Mouse (Mus musculus) urinary bladder, postnatal 14 days (tissue): ENCODE measurements around the gene Itln1.
A peak's percentile ranks its signal among the peaks of the same experiment; 100 is the strongest.

Experiments
- DNase-seq: peaks from one replicate; pipeline ENCODE4 v3.0.0; 2021; ENCODE audit warnings: low spot score

The Itln1 gene

DNA sequence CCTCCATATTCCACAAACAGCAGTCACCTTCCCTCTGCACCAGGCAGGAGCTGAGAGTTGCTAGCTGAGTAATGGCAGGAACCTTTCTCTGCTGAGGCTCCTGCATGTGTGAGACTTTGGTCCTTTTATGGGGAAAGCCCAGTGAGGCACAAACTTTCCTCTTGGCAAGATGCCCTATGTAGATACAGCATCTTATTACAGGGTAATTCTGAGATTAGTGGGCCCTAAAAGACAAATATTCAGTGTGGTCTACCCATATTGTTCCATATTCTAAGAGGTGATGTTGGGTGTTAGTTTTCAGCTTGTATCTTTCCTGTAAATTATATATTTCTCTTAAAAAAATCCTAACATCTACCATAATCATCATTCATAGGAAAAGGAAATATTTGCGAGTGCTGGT is at the start of gene Itln1:
Itln1 (minus strand) TSS at position 101 of the 400 bp plus-strand sequence.
- DNase-seq = no peak

DNA sequence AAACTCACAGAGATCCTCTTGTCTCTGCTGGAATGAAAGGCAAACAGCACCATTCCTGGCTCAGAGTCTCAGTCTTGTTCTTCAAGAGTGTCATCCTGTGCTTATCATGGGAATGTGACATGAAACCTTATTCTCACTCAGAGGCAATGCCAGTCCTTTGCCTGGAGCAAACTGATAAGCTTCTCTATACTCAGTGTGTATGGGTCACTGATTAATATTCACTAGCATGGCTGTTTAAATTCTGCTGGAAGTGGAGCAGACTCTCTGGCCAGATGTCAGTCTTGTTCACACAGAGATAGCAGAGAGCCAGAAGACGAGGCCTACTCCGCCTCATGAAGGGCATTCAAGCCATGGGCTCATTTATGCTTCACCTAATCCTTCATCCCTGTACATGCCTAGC is 49.5 kb upstream of the Itln1 start:
- no peak for DNase-seq

- DNase-seq = no peak
Measured at GRCm38 (mm10) chr1:171577168-171577567, 42.1 kb upstream of the Itln1 start.

- DNase-seq = no peak
Measured at GRCm38 (mm10) chr1:171568436-171568835, 33.3 kb upstream of the Itln1 start.

DNA sequence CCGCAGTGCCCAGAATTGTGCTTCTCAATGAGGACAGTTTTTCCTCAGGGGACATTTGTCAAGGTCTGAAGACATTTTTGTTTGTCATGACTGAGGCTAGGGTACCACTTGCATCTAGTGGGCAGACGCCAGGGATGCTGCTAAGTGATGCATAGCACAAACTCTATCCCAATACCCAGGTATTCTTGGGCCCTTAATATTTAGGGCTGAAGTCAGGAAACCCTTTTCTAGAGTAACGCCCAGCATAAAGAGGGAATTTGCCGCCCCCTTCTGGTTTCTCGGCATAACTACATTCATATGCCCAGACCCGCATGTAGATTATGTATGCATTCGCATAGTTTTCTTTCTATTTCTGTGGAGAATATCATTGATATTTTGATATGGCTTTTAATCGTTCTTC is 31.7 kb upstream of the Itln1 start:
- peak; percentile 58 for DNase-seq

DNA sequence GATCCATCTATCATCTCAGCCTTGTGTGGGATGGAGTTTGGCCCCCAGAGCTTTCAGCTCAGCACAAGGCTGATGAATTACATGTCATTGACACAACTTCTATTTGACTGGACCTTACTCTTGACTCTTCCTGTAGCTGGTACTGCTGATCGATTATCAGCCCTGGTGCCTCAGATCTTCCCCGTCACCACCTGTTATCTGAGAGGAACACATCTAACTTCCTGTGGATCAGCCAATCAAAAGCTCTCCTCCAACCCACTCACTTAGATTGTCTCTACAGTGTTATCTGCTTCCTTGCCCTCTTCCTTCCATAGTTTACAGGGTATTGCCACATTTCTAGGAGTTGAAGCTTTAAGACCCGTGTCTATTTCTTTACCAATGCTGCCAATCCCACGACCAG is 30.8 kb upstream of the Itln1 start:
- DNase-seq = no peak

DNA sequence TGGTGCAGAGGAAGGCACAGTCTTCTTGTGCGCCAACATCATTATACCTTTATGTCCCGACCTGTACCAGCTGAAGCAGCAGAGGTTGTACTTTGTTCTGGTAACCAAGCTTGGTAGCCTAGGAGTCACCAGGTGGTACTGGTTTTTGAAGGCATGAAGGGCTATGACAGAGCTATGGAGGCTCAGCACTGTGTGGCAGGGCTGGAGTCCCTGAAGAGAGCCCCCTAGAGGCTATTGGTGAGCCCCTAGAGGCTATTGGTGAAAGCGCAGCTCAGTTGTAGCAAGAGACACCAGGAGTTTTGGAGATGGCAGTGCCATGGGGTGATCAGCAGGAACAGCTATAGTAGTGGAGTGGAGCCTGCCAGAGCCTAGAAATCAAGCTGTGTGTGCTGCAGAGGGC is 29.2 kb upstream of the Itln1 start:
- no peak for DNase-seq

DNA sequence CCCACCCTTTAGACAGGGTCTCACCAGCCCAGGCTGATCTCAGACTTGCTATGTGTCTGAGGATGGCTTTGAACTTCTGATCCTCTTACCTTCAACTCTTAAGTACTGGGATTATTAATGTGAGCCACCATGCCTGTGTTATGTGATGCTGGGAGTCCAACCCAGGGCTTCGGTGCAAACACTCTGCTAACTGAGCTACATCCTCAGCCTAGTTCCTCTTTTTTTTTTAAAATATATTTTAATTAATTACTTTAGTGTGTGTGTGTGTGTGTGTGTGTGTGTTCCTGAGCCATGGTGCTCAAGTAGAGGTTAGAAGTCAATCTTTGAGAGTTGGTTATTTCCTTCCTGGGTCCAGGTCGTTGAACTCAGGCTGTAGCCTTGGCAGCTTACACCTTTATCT is 27.9 kb upstream of the Itln1 start:
- DNase-seq = no peak

GRCm38 (mm10) chr1:171561639-171562225 is 26.6 kb upstream of the Itln1 start:
- DNase-seq = no peak

DNA sequence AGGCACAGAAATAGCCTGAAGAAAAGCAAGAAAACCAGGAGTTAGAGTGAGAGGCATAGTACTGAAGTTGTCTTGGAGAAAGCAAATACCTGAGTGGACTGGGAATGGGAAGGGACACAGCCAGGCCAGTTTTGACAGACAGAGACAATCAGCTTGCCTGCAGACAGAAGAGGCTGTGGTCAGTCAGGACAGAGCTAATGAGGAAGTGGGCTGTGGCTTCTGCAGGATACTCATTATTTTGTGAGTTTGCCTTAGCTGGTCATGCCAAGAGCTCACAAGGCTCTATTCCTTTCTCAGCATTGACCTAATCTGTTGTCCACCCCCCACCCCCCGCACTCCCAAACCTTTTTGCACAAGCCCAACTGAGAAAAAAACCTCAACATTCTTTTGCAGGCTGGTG is 26.1 kb upstream of the Itln1 start:
- no peak for DNase-seq

- DNase-seq = no peak
Measured at GRCm38 (mm10) chr1:171560262-171560661, 25.2 kb upstream of the Itln1 start.

- DNase-seq = no peak
Measured at GRCm38 (mm10) chr1:171558898-171559297, 23.8 kb upstream of the Itln1 start, which contains the start of gene Cd244a. Cd244a (plus strand) TSS chr1:171559193.

DNA sequence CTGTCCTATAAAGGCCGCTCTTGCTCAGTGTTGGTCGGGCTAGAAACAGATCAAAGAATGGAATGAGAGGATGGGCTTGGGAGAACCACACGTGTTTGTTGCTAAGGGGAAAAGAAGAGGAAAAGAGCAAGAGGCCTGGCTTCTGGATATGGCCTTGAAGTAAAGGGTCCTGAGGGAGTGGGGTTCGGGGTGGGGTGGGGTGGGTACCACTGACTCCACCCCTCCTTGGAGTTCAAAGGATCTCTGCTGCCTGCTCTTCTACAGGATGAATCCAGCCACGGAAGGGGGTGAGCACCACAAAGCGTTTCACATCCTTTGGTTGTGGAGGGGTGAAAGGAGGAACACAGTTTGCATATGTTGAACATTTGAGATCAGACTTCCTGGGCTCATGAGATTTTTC is 23.3 kb upstream of the Itln1 start:
- no peak for DNase-seq

GRCm38 (mm10) chr1:171556366-171556765 is 21.3 kb upstream of the Itln1 start:
- DNase-seq = no peak

- DNase-seq = no peak
Measured at GRCm38 (mm10) chr1:171553359-171554341, 18.6 kb upstream of the Itln1 start.

DNA sequence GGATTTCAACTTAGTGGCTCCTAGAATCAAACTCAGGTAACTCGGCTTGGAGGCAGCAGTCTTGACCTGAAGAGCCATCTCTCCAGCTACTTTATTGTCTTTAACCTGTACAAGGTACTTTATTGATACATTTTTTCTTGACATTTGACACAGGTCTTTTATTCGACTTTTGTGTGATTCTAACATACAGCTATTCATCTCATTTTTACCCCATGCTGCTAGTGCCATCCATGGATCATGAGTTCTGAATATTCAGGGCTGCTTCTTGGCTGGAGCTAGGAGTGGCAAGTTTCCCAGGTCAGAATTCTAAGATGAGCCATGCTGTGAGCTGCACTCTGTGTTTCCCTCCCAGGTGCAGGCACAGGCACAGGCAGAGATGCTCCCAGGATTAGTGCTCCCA is 17.1 kb upstream of the Itln1 start:
- DNase-seq = no peak

- no peak for DNase-seq
Measured at GRCm38 (mm10) chr1:171551326-171551725, 16.2 kb upstream of the Itln1 start.

DNA sequence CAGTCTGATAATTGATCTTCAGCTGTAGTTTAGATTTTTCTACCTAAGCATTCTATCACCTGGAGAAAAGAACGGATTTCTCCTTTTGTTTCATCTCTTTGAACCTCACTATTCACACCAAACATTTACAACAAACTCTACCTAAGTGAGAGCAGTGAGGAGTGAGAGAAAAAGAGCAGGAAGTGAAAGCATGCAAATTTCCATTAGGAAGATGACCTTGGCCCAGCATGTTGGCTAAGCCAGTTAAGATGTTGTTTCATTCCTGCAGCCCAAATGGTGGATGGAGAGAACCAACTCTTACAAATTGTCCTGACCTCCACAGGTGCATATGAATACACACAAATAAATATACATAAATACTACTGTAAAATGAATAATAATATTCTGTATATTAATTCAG is 5.6 kb upstream of the Itln1 start:
- no peak for DNase-seq

DNA sequence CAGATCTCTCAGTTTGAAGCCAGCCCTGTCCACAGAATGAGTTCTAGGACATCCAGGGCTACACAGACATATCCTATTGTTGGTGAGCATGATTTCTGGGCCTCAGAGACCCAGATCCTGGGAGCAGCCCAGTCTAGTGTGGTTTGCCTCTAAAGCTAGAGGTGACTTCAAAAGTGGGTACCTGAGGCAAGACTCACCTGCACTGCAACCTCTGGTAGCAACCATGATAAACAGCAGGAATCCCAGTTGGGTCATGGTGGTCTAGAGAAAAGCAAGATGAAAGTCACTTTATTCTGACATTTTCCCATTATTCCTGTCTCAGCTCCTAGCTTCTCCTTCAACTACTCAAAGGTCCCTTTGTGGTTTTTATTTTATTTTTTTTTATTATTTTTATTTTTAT is 537 bp downstream of the Itln1 start:
- no peak for DNase-seq

- DNase-seq = no peak
Measured at GRCm38 (mm10) chr1:171532830-171533229, 2.3 kb downstream of the Itln1 start.

DNA sequence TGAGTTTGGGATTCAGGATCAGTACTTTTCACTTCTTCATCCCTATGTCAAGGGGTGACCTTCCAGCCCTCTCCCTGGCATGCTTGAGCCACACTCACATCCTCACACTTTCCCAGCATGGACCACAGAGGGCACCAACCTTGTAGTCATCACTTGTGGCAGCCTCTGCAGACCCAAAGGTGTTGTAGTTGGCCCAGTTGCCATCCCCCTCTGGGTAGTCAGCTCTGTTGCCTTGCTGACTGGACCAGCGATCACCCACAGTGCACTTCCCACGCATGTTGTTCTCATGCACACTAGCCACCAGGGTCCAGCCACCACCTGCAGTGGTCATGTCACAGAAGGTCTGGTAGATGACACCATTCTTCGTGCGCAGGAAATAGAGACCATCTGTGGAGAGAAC is 3.7 kb downstream of the Itln1 start:
- DNase-seq = no peak

- no peak for DNase-seq
Measured at GRCm38 (mm10) chr1:171515557-171515956, 19.5 kb downstream of the Itln1 start.

DNA sequence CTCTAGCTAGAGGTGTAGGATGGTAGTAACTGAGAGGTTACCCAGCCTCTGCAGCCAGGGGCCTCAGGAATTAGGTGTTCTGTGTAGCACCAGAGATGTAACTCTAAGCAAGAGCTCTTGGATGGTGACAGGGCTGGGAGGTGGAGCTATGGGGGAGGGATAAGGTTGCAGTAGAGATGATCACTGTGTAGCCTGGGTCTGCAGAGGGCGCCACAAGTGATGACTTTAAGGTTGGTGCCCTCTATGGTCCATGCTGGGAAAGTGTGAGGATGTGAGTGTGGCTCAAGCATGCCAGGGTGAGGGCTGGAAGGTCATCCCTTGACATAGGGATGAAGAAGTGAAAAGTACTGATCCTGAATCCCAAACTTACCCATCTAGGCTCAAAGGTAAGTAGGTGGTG is 20.1 kb downstream of the Itln1 start:
- DNase-seq = no peak
